Comparison of ENCODE assay signal across 9 mouse cellular contexts in genomic region chr4:140983442-140983841, GRCm38 (mm10). TPM values are rescaled to one million over a fixed set of nuclear protein-coding genes. Genes with fewer than 3 reads are reported as not detected.
DNase-seq lines count a peak whose midpoint lies in the region; ATAC-seq and TF ChIP-seq lines count a peak whose summit lies in the region.
"Had no signal": no experiment of that assay in that cellular context is flagged by ENCODE, and none has a peak within 500 bp of the region (broad histone marks: within the 10 kb centered on the region; RNA-seq: fewer than 3 reads in every experiment).

No protein-coding gene starts in this region.

- H3K36me3 ChIP-seq in kidney, embryonic 16.5 days (ENCODE audit: insufficient read depth, low read length) = peaks cover 10% of the 10 kb centered on the region
- H3K36me3 ChIP-seq in splenic B cell, adult 2 months (ENCODE audit: control insufficient read depth, insufficient read depth, low read length, poor library complexity, severe bottlenecking) = no peaks in the 10 kb centered on the region; the same call in 1 of the 2 replicates

- no peaks in the 10 kb centered on the region for H3K27me3 ChIP-seq in kidney, embryonic 16.5 days (ENCODE audit: insufficient read depth, low read length)
- no peaks in the 10 kb centered on the region for H3K27me3 ChIP-seq in splenic B cell, adult 2 months (ENCODE audit: control insufficient read depth, insufficient read depth, low read length, poor library complexity, severe bottlenecking)

- 0 out of 2 replicates have a peak overlapping the region, but pooled peaks have one; percentile 7 for H3K9ac ChIP-seq in kidney, embryonic 16.5 days (replicated peaks; ENCODE audit: low read length)
- H3K9ac ChIP-seq: midbrain, embryonic 12.5 days had no signal

- no peak overlapping the region for H3K4me3 ChIP-seq in layer of hippocampus, adult 2 months
- H3K4me3 ChIP-seq in kidney, embryonic 16.5 days (ENCODE audit: low read length) = no peak overlapping the region
- H3K4me3 ChIP-seq: midbrain, embryonic 12.5 days had no signal

- H3K27ac ChIP-seq in layer of hippocampus, adult 2 months = no peak overlapping the region
- peak overlapping the region; percentile 21 for H3K27ac ChIP-seq in kidney, embryonic 16.5 days (ENCODE audit: low read length)
- H3K27ac ChIP-seq: midbrain, embryonic 12.5 days had no signal

- peak; percentile 88 for DNase-seq in layer of hippocampus, adult 9-11 months
- DNase-seq in layer of hippocampus, adult 2 months (ENCODE audit: low spot score in 2 of 2) = no peak
- peak; percentile 63 for DNase-seq in T-cell, adult 2 months (ENCODE audit: low spot score)
- peak; percentile 58 for DNase-seq in heart, adult 8-10 months (ENCODE audit: low spot score)
- DNase-seq in lung, postnatal 36 days = peak; percentile 85
- peak; percentile 93 for DNase-seq in splenic B cell, adult 2 months (ENCODE audit: low read depth, low spot score)
- no peak for DNase-seq in cerebellum, adult 8-10 months

- no peak for TF ChIP-seq CTCF in layer of hippocampus, adult 2 months (conservative IDR thresholded peaks at IDR 0.05)

- H3K9me3 ChIP-seq in kidney, embryonic 16.5 days (ENCODE audit: low read length) = peaks cover 3% of the 10 kb centered on the region; the same call in 1 of the 2 replicates
- H3K9me3 ChIP-seq: midbrain, embryonic 12.5 days had no signal

- H3K4me1 ChIP-seq in kidney, embryonic 16.5 days (ENCODE audit: insufficient read depth, low read length) = peaks cover 16% of the 10 kb centered on the region

- ATAC-seq in kidney, embryonic 16.5 days (ENCODE audit: low FRiP score, low TSS enrichment) = no peak

- H3K4me2 ChIP-seq in kidney, embryonic 16.5 days (replicated peaks; ENCODE audit: low read depth, low read length) = no peak overlapping the region
- H3K4me2 ChIP-seq: midbrain, embryonic 12.5 days had no signal

- 16% methylated on average over 9 of the region's 9 CpGs for WGBS in kidney, embryonic 16.5 days

RNA-seq across cellular contexts. Expression of gene Atp13a2, which starts 3.2 kb away (rescaled TPM):
- 100 to 1,000 TPM; 155 to 162 TPM for total RNA-seq in layer of hippocampus, adult 2 months (2021)
- 10 to 100 TPM; 12.3 to 17.2 (median 15.6) TPM for total RNA-seq in heart, adult 8-10 months (2022)
- polyA plus RNA-seq in kidney, embryonic 16.5 days (2015; fragmentation: Nextera tagmentation; extraction: Ambion mirVana) = 48.9 and 50.7 TPM in 2 replicates

RNA-seq across cellular contexts. Expression of gene Sdhb, which starts 22.4 kb away (rescaled TPM):
- 100 to 1,000 TPM; 170 to 183 TPM for total RNA-seq in layer of hippocampus, adult 2 months (2021)
- 1,000 to 10,000 TPM; 1,293 to 1,379 (median 1,312) TPM for total RNA-seq in heart, adult 8-10 months (2022)
- polyA plus RNA-seq in kidney, embryonic 16.5 days (2015; fragmentation: Nextera tagmentation; extraction: Ambion mirVana) = 520 and 550 TPM in 2 replicates

RNA-seq across cellular contexts. Expression of gene Mfap2, which starts 26.8 kb away (rescaled TPM):
- total RNA-seq in layer of hippocampus, adult 2 months (2021) = 1 to 10 TPM; 4.5 to 6.9 TPM
- 1 to 10 TPM; 1.7 to 2.8 (median 2.2) TPM for total RNA-seq in heart, adult 8-10 months (2022)
- 442 and 470 TPM in 2 replicates for polyA plus RNA-seq in kidney, embryonic 16.5 days (2015; fragmentation: Nextera tagmentation; extraction: Ambion mirVana)

Comparison
In these comparisons a context has a peak if more than half of its experiments do, and no peak if none do; other contexts are left out.
1. DNase-seq: peak in layer of hippocampus, adult 9-11 months (single experiment), T-cell, adult 2 months (single experiment), heart, adult 8-10 months (single experiment), lung, postnatal 36 days (single experiment) and splenic B cell, adult 2 months (single experiment); none in layer of hippocampus, adult 2 months (0 of 2) and cerebellum, adult 8-10 months (single experiment).
2. RNA of gene Atp13a2, which starts 3.2 kb away (total RNA-seq): 155 to 162 TPM in layer of hippocampus, adult 2 months; 12.3 to 17.2 TPM in heart, adult 8-10 months; every median in the first group is over 4 times any median in the second.
3. RNA of gene Sdhb, which starts 22.4 kb away (total RNA-seq): 1,293 to 1,379 TPM in heart, adult 8-10 months; 170 to 183 TPM in layer of hippocampus, adult 2 months; every median in the first group is over 4 times any median in the second.